Comparison of ENCODE assay signal across 9 mouse cellular contexts in the genomic region with DNA sequence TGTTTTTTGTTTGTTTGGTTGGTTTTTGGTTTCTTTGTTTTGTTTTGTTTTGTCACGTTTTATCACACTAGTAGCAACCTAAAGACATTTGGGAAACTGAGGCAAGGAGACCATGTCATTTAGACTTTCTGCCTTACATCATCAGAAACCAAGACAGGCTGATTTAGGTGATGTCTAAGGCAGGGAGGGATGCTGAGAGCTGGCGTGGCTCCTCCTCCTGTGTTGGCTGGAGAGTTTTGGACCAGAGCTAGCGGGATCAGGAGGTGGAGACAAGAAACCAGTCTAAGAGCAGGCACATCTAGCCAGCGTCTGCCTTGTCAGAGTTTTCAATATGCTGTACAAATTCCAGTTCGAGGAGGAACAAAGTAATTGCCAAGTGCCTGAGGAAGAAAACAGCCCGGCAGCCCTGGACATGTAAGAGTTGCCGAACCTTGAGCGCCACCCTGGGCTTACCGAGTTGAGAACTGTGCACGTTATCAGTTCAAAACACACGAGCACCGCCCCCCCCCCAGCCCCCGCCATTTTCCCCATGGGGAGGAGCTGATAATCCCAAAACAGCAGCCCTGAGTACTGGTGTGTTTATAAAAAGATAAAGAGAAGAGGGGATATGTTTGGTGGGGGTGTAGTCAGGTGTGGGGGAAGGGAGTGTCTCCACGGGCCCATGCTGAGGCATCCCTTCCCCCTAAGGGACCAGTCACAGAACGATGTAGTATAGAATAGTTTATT. TPM values are rescaled to one million over a fixed set of nuclear protein-coding genes. Genes with fewer than 3 reads are reported as not detected.
DNase-seq lines count a peak whose midpoint lies in the region; ATAC-seq and TF ChIP-seq lines count a peak whose summit lies in the region.
"Had no signal": no experiment of that assay in that cellular context is flagged by ENCODE, and none has a peak within 500 bp of the region (broad histone marks: within the 10 kb centered on the region; RNA-seq: fewer than 3 reads in every experiment).

No protein-coding gene starts in this region.

- no peak for TF ChIP-seq EP300 in stomach, postnatal 0 days (optimal IDR thresholded peaks at IDR 0.05)

- peak overlapping the region; percentile 12; the same call in 1 of the 2 replicates for H3K4me2 ChIP-seq in lung, embryonic 14.5 days
- H3K4me2 ChIP-seq in liver, embryonic 15.5 days: peak overlapping the region; percentile 75
- no peak overlapping the region for H3K4me2 ChIP-seq in stomach, postnatal 0 days (replicated peaks; ENCODE audit: low read depth)

- no peak overlapping the region for H3K4me3 ChIP-seq in lung, embryonic 14.5 days (ENCODE audit: low read depth, low read length)
- H3K4me3 ChIP-seq in erythroblast, embryonic 14.5 days (replicated peaks): peak overlapping the region; percentile 64
- H3K4me3 ChIP-seq in liver, embryonic 15.5 days (replicated peaks): peak overlapping the region; percentile 48
- no peak overlapping the region for H3K4me3 ChIP-seq in stomach, postnatal 0 days (ENCODE audit: low read depth, low read length)

- DNase-seq in lung, embryonic 14.5 days: no peak
- no peak for DNase-seq in lung, postnatal 25 days (ENCODE audit: low spot score)
- no peak for DNase-seq in stomach, postnatal 0 days (ENCODE audit: low spot score)
- no peak for DNase-seq in urinary bladder, postnatal 14 days (ENCODE audit: low spot score)
- no peak for DNase-seq in right cerebral cortex, postnatal 36 days (ENCODE audit: low spot score in 2 of 2)
- DNase-seq in right cerebral cortex, adult 2 months (ENCODE audit: low spot score in 2 of 2): no peak
- DNase-seq: gastrocnemius, postnatal 10 days had no signal

- 5% methylated on average over 15 of the region's 15 CpGs for WGBS in lung, embryonic 14.5 days
- 5% methylated on average over 15 of the region's 15 CpGs for WGBS in liver, embryonic 15.5 days (ENCODE audit: insufficient replicate concordance)
- WGBS in stomach, postnatal 0 days: 10% methylated on average over 15 of the region's 15 CpGs

- H3K4me1 ChIP-seq in lung, embryonic 14.5 days (ENCODE audit: insufficient read depth): no peaks in the 10 kb centered on the region; the same call in 1 of the 2 replicates
- H3K4me1 ChIP-seq in erythroblast, embryonic 14.5 days (ENCODE audit: control insufficient read depth): peaks cover 88% of the 10 kb centered on the region
- peaks cover 80% of the 10 kb centered on the region for H3K4me1 ChIP-seq in liver, embryonic 15.5 days (replicated peaks)
- H3K4me1 ChIP-seq in stomach, postnatal 0 days (replicated peaks; ENCODE audit: control insufficient read depth, insufficient read depth): no peaks in the 10 kb centered on the region

- H3K9me3 ChIP-seq in lung, embryonic 14.5 days (ENCODE audit: low read depth, low read length): no peaks in the 10 kb centered on the region
- H3K9me3 ChIP-seq in erythroblast, embryonic 14.5 days (ENCODE audit: control insufficient read depth, low read length): no peaks in the 10 kb centered on the region
- no peaks in the 10 kb centered on the region for H3K9me3 ChIP-seq in liver, embryonic 15.5 days (replicated peaks)
- H3K9me3 ChIP-seq in stomach, postnatal 0 days (ENCODE audit: control insufficient read depth, low read length): no peaks in the 10 kb centered on the region

- peaks cover 25% of the 10 kb centered on the region for H3K27me3 ChIP-seq in lung, embryonic 14.5 days (ENCODE audit: insufficient read depth, low read length)
- H3K27me3 ChIP-seq in erythroblast, embryonic 14.5 days (ENCODE audit: control insufficient read depth): peaks cover 15% of the 10 kb centered on the region
- peaks cover 14% of the 10 kb centered on the region for H3K27me3 ChIP-seq in liver, embryonic 15.5 days
- H3K27me3 ChIP-seq in stomach, postnatal 0 days (ENCODE audit: control insufficient read depth, insufficient read depth, low read length): no peaks in the 10 kb centered on the region

- H3K36me3 ChIP-seq in lung, embryonic 14.5 days (ENCODE audit: insufficient read depth): no peaks in the 10 kb centered on the region
- peaks cover 20% of the 10 kb centered on the region for H3K36me3 ChIP-seq in erythroblast, embryonic 14.5 days (ENCODE audit: control insufficient read depth)
- no peaks in the 10 kb centered on the region for H3K36me3 ChIP-seq in liver, embryonic 15.5 days (replicated peaks)
- no peaks in the 10 kb centered on the region for H3K36me3 ChIP-seq in stomach, postnatal 0 days (ENCODE audit: control insufficient read depth, insufficient read depth, low read length)

- H3K27ac ChIP-seq in lung, embryonic 14.5 days (ENCODE audit: low read depth): no peak overlapping the region
- peak overlapping the region; percentile 98 for H3K27ac ChIP-seq in liver, embryonic 15.5 days (replicated peaks)
- no peak overlapping the region for H3K27ac ChIP-seq in stomach, postnatal 0 days (replicated peaks)

- H3K9ac ChIP-seq in lung, embryonic 14.5 days: no peak overlapping the region
- peak overlapping the region; percentile 63 for H3K9ac ChIP-seq in liver, embryonic 15.5 days
- no peak overlapping the region for H3K9ac ChIP-seq in stomach, postnatal 0 days (ENCODE audit: low read length)

- peak; percentile 50; the same call in 1 of the 2 replicates for ATAC-seq in lung, embryonic 14.5 days (ENCODE audit: insufficient read depth)
- ATAC-seq in liver, embryonic 15.5 days (ENCODE audit: insufficient read depth): peak; percentile 88
- ATAC-seq in stomach, postnatal 0 days (ENCODE audit: low FRiP score, low TSS enrichment): peak; percentile 51; the same call in 1 of the 2 replicates

- TF ChIP-seq CTCF in lung, embryonic 14.5 days (IDR thresholded peaks at IDR 0.05; ENCODE audit: low read depth): no peak
- no peak for TF ChIP-seq CTCF in stomach, postnatal 0 days (IDR thresholded peaks at IDR 0.05; ENCODE audit: low read depth)

RNA-seq across cellular contexts. Expression of a gene that starts 29.5 kb away (rescaled TPM):
- polyA plus RNA-seq in lung, embryonic 14.5 days (2014; fragmentation: Nextera tagmentation; extraction: Ambion mirVana): 0.63 and 0.95 TPM in 2 replicates
- 7.6 and 10.1 TPM in 2 replicates for polyA plus RNA-seq in erythroblast, embryonic 14.5 days (2012)
- 3.3 and 4.8 TPM in 2 replicates for polyA plus RNA-seq in liver, embryonic 15.5 days (2015; fragmentation: Nextera tagmentation; extraction: Ambion mirVana)
- 1.2 and 1.3 TPM in 2 replicates for polyA plus RNA-seq in stomach, postnatal 0 days (2015; fragmentation: Nextera tagmentation; extraction: Ambion mirVana)

RNA-seq across cellular contexts. Expression of a gene that starts 30.5 kb away (rescaled TPM):
- polyA plus RNA-seq in lung, embryonic 14.5 days (2014; fragmentation: Nextera tagmentation; extraction: Ambion mirVana): 113 and 114 TPM in 2 replicates
- polyA plus RNA-seq in erythroblast, embryonic 14.5 days (2012): 23.8 and 29.4 TPM in 2 replicates
- 159 and 162 TPM in 2 replicates for polyA plus RNA-seq in liver, embryonic 15.5 days (2015; fragmentation: Nextera tagmentation; extraction: Ambion mirVana)
- 49.9 and 50.0 TPM in 2 replicates for polyA plus RNA-seq in stomach, postnatal 0 days (2015; fragmentation: Nextera tagmentation; extraction: Ambion mirVana)

Comparison
In these comparisons a context has a peak if more than half of its experiments do, and no peak if none do; other contexts are left out.
1. H3K4me3 ChIP-seq: peak in erythroblast, embryonic 14.5 days (single experiment) and liver, embryonic 15.5 days (single experiment); none in lung, embryonic 14.5 days (single experiment) and stomach, postnatal 0 days (single experiment).
2. Peak in every context shown above with its lines, with median percentiles within 50 percentile points of each other: ATAC-seq.